Mouse (Mus musculus) G1E (cell line): ENCODE results near the gene Gzmk.

Experiments
- CTCF ChIP-seq: IDR thresholded peaks from 2 replicates; pipeline ENCODE4 v1.5.1; 2012; ENCODE audit warnings: low read depth, low read length, inconsistent platforms, mixed read lengths
- GATA1 ChIP-seq: IDR thresholded peaks from 2 replicates; pipeline ENCODE4 v1.6.1; 2012; ENCODE audit warnings: borderline replicate concordance, low read length, inconsistent platforms, mixed read lengths
- GATA2 ChIP-seq: IDR thresholded peaks from 2 replicates; pipeline ENCODE4 v1.6.1; 2012; ENCODE audit warnings: low read depth, low read length, inconsistent platforms, borderline replicate concordance
- TAL1 ChIP-seq: conservative IDR thresholded peaks from 2 replicates; pipeline ENCODE4 v1.6.1; 2012; ENCODE audit warnings: low read depth, low read length, inconsistent platforms, mixed read lengths

GRCm38 (mm10) chr13:113209624-113210023 is 16.1 kb downstream of the Gzmk start, which contains the start of gene Esm1:
- TF ChIP-seq GATA2 (no peak), CTCF (no peak), GATA1 (no peak), TAL1 (no peak)
